Mouse (Mus musculus) kidney, postnatal 14 days (tissue): ENCODE results near the gene Etv6.

Experiments
- DNase-seq: peaks from one replicate; pipeline ENCODE4 v3.0.0; 2022; ENCODE audit warnings: mixed read lengths

The Etv6 gene

GRCm38 (mm10) chr6:134144231-134145130 lies 109.0 kb downstream of the Etv6 start:
- DNase-seq = peak; percentile 54

- peak; percentile 67 for DNase-seq
These were observed 112.3 kb downstream of the Etv6 start for GRCm38 (mm10) chr6:134147596-134148442.

GRCm38 (mm10) chr6:134148443-134148942 lies 113.0 kb downstream of the Etv6 start:
- DNase-seq = no peak

- no peak for DNase-seq
These were observed 114.1 kb downstream of the Etv6 start for GRCm38 (mm10) chr6:134149606-134150005.

GRCm38 (mm10) chr6:134151022-134151680 lies 115.7 kb downstream of the Etv6 start:
- no peak for DNase-seq

- DNase-seq = peak; percentile 76
These were observed 116.5 kb downstream of the Etv6 start for GRCm38 (mm10) chr6:134151853-134152505.

- no peak for DNase-seq
These were observed 117.0 kb downstream of the Etv6 start for GRCm38 (mm10) chr6:134152539-134152938.

- no peak for DNase-seq
These were observed 119.2 kb downstream of the Etv6 start for GRCm38 (mm10) chr6:134154746-134155145.

- DNase-seq = no peak
These were observed 120.6 kb downstream of the Etv6 start for GRCm38 (mm10) chr6:134155900-134156623.

- DNase-seq = no peak
These were observed 122.1 kb downstream of the Etv6 start for GRCm38 (mm10) chr6:134157533-134158115.

GRCm38 (mm10) chr6:134158201-134158600 lies 122.7 kb downstream of the Etv6 start:
- DNase-seq = no peak

- DNase-seq = peak; percentile 27
These were observed 124.2 kb downstream of the Etv6 start for GRCm38 (mm10) chr6:134159672-134160071.

GRCm38 (mm10) chr6:134161040-134161439 lies 125.5 kb downstream of the Etv6 start:
- DNase-seq = no peak

- DNase-seq = no peak
These were observed 127.8 kb downstream of the Etv6 start for GRCm38 (mm10) chr6:134163346-134163745.

- peak; percentile 24 for DNase-seq
These were observed 128.9 kb downstream of the Etv6 start for GRCm38 (mm10) chr6:134164356-134164755.

- DNase-seq = no peak
These were observed 129.5 kb downstream of the Etv6 start for GRCm38 (mm10) chr6:134165012-134165411.

- no peak for DNase-seq
These were observed 132.5 kb downstream of the Etv6 start for GRCm38 (mm10) chr6:134167963-134168362.

GRCm38 (mm10) chr6:134168799-134169198 lies 133.3 kb downstream of the Etv6 start:
- DNase-seq = no peak

GRCm38 (mm10) chr6:134171235-134171634 lies 135.7 kb downstream of the Etv6 start:
- no peak for DNase-seq

GRCm38 (mm10) chr6:134171906-134172728 lies 136.6 kb downstream of the Etv6 start:
- DNase-seq = no peak
